Comparison of ENCODE assay signal across 8 mouse cellular contexts in genomic region chr6:72389471-72389940, GRCm38 (mm10). TPM values are rescaled to one million over a fixed set of nuclear protein-coding genes. Genes with fewer than 3 reads are reported as not detected.
A peak's percentile ranks its signal among the peaks of the same experiment; 100 is the strongest.
DNase-seq lines count a peak whose midpoint lies in the region; ATAC-seq and TF ChIP-seq lines count a peak whose summit lies in the region.

No protein-coding gene starts in this region.

- H3K9me3 ChIP-seq in MEL (replicated peaks; ENCODE audit: insufficient read depth, low read length), result no peaks in the 10 kb centered on the region

- DNase-seq in layer of hippocampus, postnatal 14 days (ENCODE audit: low spot score in 2 of 2), result peak; percentile 8 to 49
- DNase-seq in layer of hippocampus, adult 9-10 months (ENCODE audit: low spot score), result no peak
- DNase-seq in MEL (ENCODE audit: low read depth, low spot score) (peak; percentile 98), adipocyte (ENCODE audit: low spot score) (no peak)
- no peak for DNase-seq in urinary bladder, postnatal 10 days (ENCODE audit: low spot score)

- H3K27me3 ChIP-seq in MEL (ENCODE audit: control insufficient read depth in 1 of 2, insufficient read depth in 2 of 2, low read length in 2 of 2), result no peaks in the 10 kb centered on the region

- peak in 1 of 2 experiments; percentile 17; a peak in 1 of 4 replicates for TF ChIP-seq POLR2A in MEL (IDR thresholded peaks at IDR 0.05; ENCODE audit: control insufficient read depth in 1 of 2, insufficient read depth in 1 of 2, low read depth in 1 of 2, low read length in 2 of 2, poor library complexity in 1 of 2)

- no peak for TF ChIP-seq RAD21 in MEL (IDR thresholded peaks at IDR 0.05; ENCODE audit: low read depth, low read length)

- peak; percentile 82 for ATAC-seq in common myeloid progenitor, adult 5-6 weeks (replicated peaks; ENCODE audit: low read depth, poor library complexity, severe bottlenecking)
- ATAC-seq in inflammation-experienced regulatory T-cells, adult 6 months, result peak; percentile 16
- ATAC-seq in megakaryocyte progenitor cell, adult 5-6 weeks (replicated peaks; ENCODE audit: poor library complexity), result peak; percentile 76

- no peak for TF ChIP-seq CTCF in MEL (IDR thresholded peaks at IDR 0.05 in 2 of 3, conservative IDR thresholded peaks at IDR 0.05 in 1 of 3; ENCODE audit: control insufficient read depth in 1 of 3, insufficient read depth in 1 of 3, low read depth in 2 of 3, low read length in 3 of 3, poor library complexity in 1 of 3, severe bottlenecking in 1 of 3)

- peaks cover 2 to 53% of the 10 kb centered on the region in 2 experiments; a peak in 3 of 4 replicates for H3K36me3 ChIP-seq in MEL (ENCODE audit: control insufficient read depth in 1 of 2, insufficient read depth in 2 of 2, low read length in 2 of 2)

- peak overlapping the region; percentile 96 for H3K9ac ChIP-seq in MEL (ENCODE audit: control insufficient read depth, low read depth, low read length, poor library complexity, severe bottlenecking)

- peaks cover 0 to 52% of the 10 kb centered on the region in 2 experiments; a peak in 3 of 4 replicates for H3K4me1 ChIP-seq in MEL (ENCODE audit: control insufficient read depth in 1 of 2, insufficient read depth in 2 of 2, low read length in 2 of 2)

- peak overlapping the region; percentile 2 to 77 for H3K4me3 ChIP-seq in MEL (ENCODE audit: control insufficient read depth in 1 of 2, insufficient read depth in 1 of 2, low read depth in 2 of 2, low read length in 2 of 2)

- H3K27ac ChIP-seq in MEL (ENCODE audit: control insufficient read depth, low read depth, low read length), result peak overlapping the region; percentile 99

- peaks cover 63% of the 10 kb centered on the region for H3K79me2 ChIP-seq in MEL (ENCODE audit: control insufficient read depth, insufficient read depth, low read length, poor library complexity)

- no peak for TF ChIP-seq EP300 in MEL (IDR thresholded peaks at IDR 0.05; ENCODE audit: low read depth in 1 of 2, low read length in 2 of 2)

TF ChIP-seq in MEL, 35 proteins besides CTCF, POLR2A, EP300 and RAD21:
- TF ChIP-seq UBTF (IDR thresholded peaks at IDR 0.05; ENCODE audit: borderline replicate concordance, insufficient read depth, low read depth, low read length) (peak; percentile 98; the same call in 1 of the 2 replicates), NELFE (IDR thresholded peaks at IDR 0.05; ENCODE audit: low read depth, low read length) (no peak), TAL1 (IDR thresholded peaks at IDR 0.05; ENCODE audit: low read length) (peak; percentile 99), ETS1 (IDR thresholded peaks at IDR 0.05; ENCODE audit: low read depth, low read length) (no peak), NRF1 (IDR thresholded peaks at IDR 0.05; ENCODE audit: insufficient read depth, low read depth, low read length, poor library complexity, severe bottlenecking) (no peak), TCF12 (IDR thresholded peaks at IDR 0.05; ENCODE audit: low read depth, low read length) (no peak), TBP (IDR thresholded peaks at IDR 0.05; ENCODE audit: low read depth, low read length) (peak; percentile 97), GATA1 (IDR thresholded peaks at IDR 0.05; ENCODE audit: low read depth, low read length) (peak; percentile 97), MYB (IDR thresholded peaks at IDR 0.05; ENCODE audit: low read depth, low read length) (no peak), POLR2AphosphoS2 (IDR thresholded peaks at IDR 0.05; ENCODE audit: low read length) (no peak), CHD1 (IDR thresholded peaks at IDR 0.05; ENCODE audit: low read depth, low read length) (no peak), POLR2AphosphoS5 (IDR thresholded peaks at IDR 0.05; ENCODE audit: borderline replicate concordance, low read depth, low read length) (peak; percentile 49; the same call in 1 of the 2 replicates)
TF ChIP-seq in MEL: peak in this region for 5.

RNA-seq across cellular contexts. Expression of gene Vamp8, which starts 1.0 kb away (rescaled TPM):
- total RNA-seq in layer of hippocampus, postnatal 14 days (2021), result 10 to 100 TPM; 11.4 to 15.3 TPM
- total RNA-seq in MEL (2012; rRNA removed), result 130 and 164 TPM in 2 replicates
- polyA plus RNA-seq in MEL (2012; ENCODE audit: insufficient read depth in 1 of 2, insufficient read length in 2 of 2, low read depth in 1 of 2, low replicate concordance in 2 of 2, missing spikeins in 1 of 2), result 100 to 1,000 TPM in 1 of 2 experiments, not detected in 1; 179 TPM
- total RNA-seq in common myeloid progenitor, adult 5-6 weeks (2017), result 281 and 362 TPM in 2 replicates
- 100 to 1,000 TPM; 338 to 440 (median 338) TPM for polyA plus RNA-seq in inflammation-experienced regulatory T-cells, adult 6 months (2017; shearing (Covaris generic))
- total RNA-seq in megakaryocyte progenitor cell, adult 5-6 weeks (2015), result 240 and 247 TPM in 2 replicates
- 267 and 283 TPM in 2 replicates for total RNA-seq in megakaryocyte progenitor cell, adult 5-6 weeks (2017)

RNA-seq across cellular contexts. Expression of gene Vamp5, which starts 9.2 kb away (rescaled TPM):
- 1 to 10 TPM; 3.7 to 4.2 TPM for total RNA-seq in layer of hippocampus, postnatal 14 days (2021)
- total RNA-seq in MEL (2012; rRNA removed), result 490 and 593 TPM in 2 replicates
- polyA plus RNA-seq in MEL (2012; ENCODE audit: insufficient read depth in 1 of 2, insufficient read length in 2 of 2, low read depth in 1 of 2, low replicate concordance in 2 of 2, missing spikeins in 1 of 2), result 100 to 1,000 TPM in 1 of 2 experiments, not detected in 1; 465 TPM
- 83.8 and 85.7 TPM in 2 replicates for total RNA-seq in common myeloid progenitor, adult 5-6 weeks (2017)
- 10 to 100 TPM; 67.7 to 70.9 (median 69.7) TPM for polyA plus RNA-seq in inflammation-experienced regulatory T-cells, adult 6 months (2017; shearing (Covaris generic))
- 39.1 and 70.3 TPM in 2 replicates for total RNA-seq in megakaryocyte progenitor cell, adult 5-6 weeks (2015)
- 13.0 and 34.9 TPM in 2 replicates for total RNA-seq in megakaryocyte progenitor cell, adult 5-6 weeks (2017)

RNA-seq across cellular contexts. Expression of gene Rnf181, which starts 22.8 kb away (rescaled TPM):
- total RNA-seq in layer of hippocampus, postnatal 14 days (2021), result 10 to 100 TPM; 78.0 to 85.6 TPM
- total RNA-seq in MEL (2012; rRNA removed), result 47.2 and 50.7 TPM in 2 replicates
- 100 to 1,000 TPM; 107 to 268 TPM for polyA plus RNA-seq in MEL (2012; ENCODE audit: insufficient read depth in 1 of 2, insufficient read length in 2 of 2, low read depth in 1 of 2, low replicate concordance in 2 of 2, missing spikeins in 1 of 2)
- total RNA-seq in common myeloid progenitor, adult 5-6 weeks (2017), result 30.2 and 44.7 TPM in 2 replicates
- 100 to 1,000 TPM; 107 to 150 (median 144) TPM for polyA plus RNA-seq in inflammation-experienced regulatory T-cells, adult 6 months (2017; shearing (Covaris generic))
- 65.5 and 87.8 TPM in 2 replicates for total RNA-seq in megakaryocyte progenitor cell, adult 5-6 weeks (2015)
- 51.4 and 53.7 TPM in 2 replicates for total RNA-seq in megakaryocyte progenitor cell, adult 5-6 weeks (2017)

RNA-seq across cellular contexts. Expression of gene Ggcx, which starts 24.6 kb away (rescaled TPM):
- 10 to 100 TPM; 21.0 to 22.1 TPM for total RNA-seq in layer of hippocampus, postnatal 14 days (2021)
- total RNA-seq in MEL (2012; rRNA removed), result 5.0 and 5.2 TPM in 2 replicates
- 1 to 10 TPM in 1 of 2 experiments, not detected in 1; 5.4 TPM for polyA plus RNA-seq in MEL (2012; ENCODE audit: insufficient read depth in 1 of 2, insufficient read length in 2 of 2, low read depth in 1 of 2, low replicate concordance in 2 of 2, missing spikeins in 1 of 2)
- 6.6 and 12.7 TPM in 2 replicates for total RNA-seq in common myeloid progenitor, adult 5-6 weeks (2017)
- polyA plus RNA-seq in inflammation-experienced regulatory T-cells, adult 6 months (2017; shearing (Covaris generic)), result 1 to 10 TPM; 5.6 to 6.5 (median 5.9) TPM
- total RNA-seq in megakaryocyte progenitor cell, adult 5-6 weeks (2015), result 11.2 and 11.6 TPM in 2 replicates
- total RNA-seq in megakaryocyte progenitor cell, adult 5-6 weeks (2017), result 6.7 and 8.5 TPM in 2 replicates

RNA-seq across cellular contexts. Expression of gene Tmem150a, which starts 34.3 kb away (rescaled TPM):
- total RNA-seq in layer of hippocampus, postnatal 14 days (2021), result 10 to 100 TPM; 12.6 to 13.7 TPM
- total RNA-seq in MEL (2012; rRNA removed), result 0.15 and 0.16 TPM in 2 replicates
- 1 to 10 TPM in 1 of 2 experiments, not detected in 1; 2.5 TPM for polyA plus RNA-seq in MEL (2012; ENCODE audit: insufficient read depth in 1 of 2, insufficient read length in 2 of 2, low read depth in 1 of 2, low replicate concordance in 2 of 2, missing spikeins in 1 of 2)
- total RNA-seq in common myeloid progenitor, adult 5-6 weeks (2017), result 1.2 TPM in 1 of 2 replicates, not detected in the other
- 1 to 10 TPM in 1 of 3 experiments, under 1 TPM in 2; 0.57 to 1.1 (median 0.67) TPM for polyA plus RNA-seq in inflammation-experienced regulatory T-cells, adult 6 months (2017; shearing (Covaris generic))
- total RNA-seq in megakaryocyte progenitor cell, adult 5-6 weeks (2015), result 1.1 and 1.2 TPM in 2 replicates
- 0.33 TPM in 1 of 2 replicates, not detected in the other for total RNA-seq in megakaryocyte progenitor cell, adult 5-6 weeks (2017)

Comparison
In these comparisons a context has a peak if more than half of its experiments do, and no peak if none do; other contexts are left out.
1. DNase-seq: peak in layer of hippocampus, postnatal 14 days (2 of 2) and MEL (single experiment); none in layer of hippocampus, adult 9-10 months (single experiment), adipocyte (single experiment) and urinary bladder, postnatal 10 days (single experiment).
2. ATAC-seq: peak in every context shown above with its lines; median percentile 82 in common myeloid progenitor, adult 5-6 weeks; 76 in megakaryocyte progenitor cell, adult 5-6 weeks; 16 in inflammation-experienced regulatory T-cells, adult 6 months.